Comparison of ENCODE assay signal across 8 mouse cellular contexts in genomic region chr8:120557170-120557965, GRCm38 (mm10). TPM values are rescaled to one million over a fixed set of nuclear protein-coding genes. Genes with fewer than 3 reads are reported as not detected.
DNase-seq lines count a peak whose midpoint lies in the region; ATAC-seq lines count a peak whose summit lies in the region.

No protein-coding gene starts in this region.

- H3K4me2 ChIP-seq in lung, embryonic 15.5 days: no peak overlapping the region
- peak overlapping the region; percentile 3; the same call in 1 of the 2 replicates for H3K4me2 ChIP-seq in hindbrain, embryonic 12.5 days (replicated peaks)
- no peak overlapping the region for H3K4me2 ChIP-seq in midbrain, embryonic 14.5 days (ENCODE audit: low read length)

- no peak for ATAC-seq in lung, embryonic 15.5 days (ENCODE audit: borderline replicate concordance, extremely low read depth, low FRiP score, low TSS enrichment)
- no peak for ATAC-seq in hindbrain, embryonic 12.5 days (ENCODE audit: low FRiP score)
- no peak for ATAC-seq in midbrain, embryonic 14.5 days (ENCODE audit: low FRiP score, low TSS enrichment)

- H3K27me3 ChIP-seq in lung, embryonic 15.5 days: no peaks in the 10 kb centered on the region
- 0 out of 2 replicates have a peak, but pooled peaks cover 3% of the 10 kb centered on the region for H3K27me3 ChIP-seq in hindbrain, embryonic 12.5 days
- no peaks in the 10 kb centered on the region for H3K27me3 ChIP-seq in midbrain, embryonic 14.5 days (ENCODE audit: control insufficient read depth, insufficient read depth, low read length)

- H3K36me3 ChIP-seq in lung, embryonic 15.5 days: peaks cover 10% of the 10 kb centered on the region; the same call in 1 of the 2 replicates
- peaks cover 14% of the 10 kb centered on the region; the same call in 1 of the 2 replicates for H3K36me3 ChIP-seq in hindbrain, embryonic 12.5 days
- peaks cover 9% of the 10 kb centered on the region; the same call in 1 of the 2 replicates for H3K36me3 ChIP-seq in midbrain, embryonic 14.5 days (ENCODE audit: control insufficient read depth, insufficient read depth, low read length)

- 59% methylated on average over 15 of the region's 15 CpGs for WGBS in lung, embryonic 15.5 days
- 52% methylated on average over 15 of the region's 15 CpGs for WGBS in hindbrain, embryonic 12.5 days
- 39% methylated on average over 15 of the region's 15 CpGs for WGBS in midbrain, embryonic 14.5 days

- 0 out of 2 replicates have a peak overlapping the region, but pooled peaks have one; percentile 10 for H3K9ac ChIP-seq in lung, embryonic 15.5 days
- H3K9ac ChIP-seq in hindbrain, embryonic 12.5 days: 0 out of 2 replicates have a peak overlapping the region, but pooled peaks have one; percentile 29
- H3K9ac ChIP-seq in midbrain, embryonic 14.5 days (replicated peaks; ENCODE audit: low read length): peak overlapping the region; percentile 18; the same call in 1 of the 2 replicates

- no peaks in the 10 kb centered on the region for H3K9me3 ChIP-seq in lung, embryonic 15.5 days
- no peaks in the 10 kb centered on the region for H3K9me3 ChIP-seq in hindbrain, embryonic 12.5 days (replicated peaks)
- H3K9me3 ChIP-seq in midbrain, embryonic 14.5 days (ENCODE audit: control insufficient read depth, low read length): no peaks in the 10 kb centered on the region

- H3K4me1 ChIP-seq in lung, embryonic 15.5 days: peaks cover 41% of the 10 kb centered on the region
- H3K4me1 ChIP-seq in hindbrain, embryonic 12.5 days: peaks cover 100% of the 10 kb centered on the region
- peaks cover 78% of the 10 kb centered on the region for H3K4me1 ChIP-seq in midbrain, embryonic 14.5 days (ENCODE audit: control insufficient read depth, insufficient read depth, low read length)

- no peak overlapping the region for H3K4me3 ChIP-seq in lung, embryonic 15.5 days
- H3K4me3 ChIP-seq in hindbrain, embryonic 12.5 days: no peak overlapping the region
- no peak overlapping the region for H3K4me3 ChIP-seq in midbrain, embryonic 14.5 days (replicated peaks; ENCODE audit: low read depth, low read length)

- no peak for DNase-seq in lung, adult 18-20 months
- DNase-seq in cerebellum, postnatal 36 days: peak; percentile 62 to 68
- peak; percentile 66 for DNase-seq in midbrain, embryonic 14.5 days
- DNase-seq in spleen, postnatal 36 days (ENCODE audit: low spot score in 2 of 2): no peak
- no peak for DNase-seq in adipocyte (ENCODE audit: low spot score)
- no peak for DNase-seq in yolk sac, embryonic 10.5 days (ENCODE audit: low spot score)

- no peak overlapping the region for H3K27ac ChIP-seq in lung, embryonic 15.5 days
- H3K27ac ChIP-seq in hindbrain, embryonic 12.5 days: peak overlapping the region; percentile 81
- 0 out of 2 replicates have a peak overlapping the region, but pooled peaks have one; percentile 58 for H3K27ac ChIP-seq in midbrain, embryonic 14.5 days (replicated peaks; ENCODE audit: low read depth, low read length)

RNA-seq across cellular contexts. Expression of gene Gins2, which starts 31.7 kb away (rescaled TPM):
- polyA plus RNA-seq in lung, embryonic 15.5 days (2015; fragmentation: Nextera tagmentation; extraction: Ambion mirVana): 117 and 124 TPM in 2 replicates
- polyA plus RNA-seq in hindbrain, embryonic 12.5 days (2016; fragmentation: Nextera tagmentation; extraction: Ambion mirVana): 49.6 and 65.3 TPM in 2 replicates
- 15.5 and 23.7 TPM in 2 replicates for polyA plus RNA-seq in midbrain, embryonic 14.5 days (2014; fragmentation: Nextera tagmentation; extraction: Ambion mirVana)

Comparison
In these comparisons a context has a peak if more than half of its experiments do, and no peak if none do; other contexts are left out.
1. DNase-seq: peak in cerebellum, postnatal 36 days (2 of 2) and midbrain, embryonic 14.5 days (single experiment); none in lung, adult 18-20 months (0 of 2), spleen, postnatal 36 days (0 of 2), adipocyte (single experiment) and yolk sac, embryonic 10.5 days (single experiment).
2. Peak in every context shown above with its lines, with median percentiles within 50 percentile points of each other: H3K9ac ChIP-seq.